ENCODE assay signal across 19 mouse cellular contexts in the genomic region with DNA sequence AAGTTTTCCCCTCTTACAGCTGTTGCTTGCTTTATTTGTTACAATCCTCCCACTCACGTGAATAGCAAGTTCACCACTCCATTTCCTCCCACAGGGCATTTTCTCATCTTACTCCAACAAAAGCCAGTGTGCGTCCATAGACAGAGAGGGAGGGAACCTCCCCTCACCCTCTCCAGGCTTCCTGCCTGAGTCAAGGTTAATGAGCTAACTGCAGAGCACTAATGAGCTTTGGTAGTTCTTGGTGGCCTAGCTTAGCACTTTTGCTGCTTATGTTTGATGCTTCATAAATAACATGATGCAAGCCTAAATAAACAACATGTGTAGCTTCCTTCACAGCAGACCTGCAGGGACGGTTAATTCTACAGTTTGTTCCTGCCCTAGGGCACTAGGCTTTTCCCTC.
DNase-seq lines count a peak whose midpoint lies in the region; ATAC-seq lines count a peak whose summit lies in the region.
"Had no signal": no experiment of that assay in that cellular context is flagged by ENCODE, and none has a peak within 500 bp of the region (broad histone marks: within the 10 kb centered on the region; RNA-seq: fewer than 3 reads in every experiment).

No protein-coding gene starts in this region.

- H3K9ac ChIP-seq in hindbrain, embryonic 16.5 days (ENCODE audit: low read depth, low read length), result no peak overlapping the region
- H3K9ac ChIP-seq in hindbrain, embryonic 13.5 days, result no peak overlapping the region
- no peak overlapping the region for H3K9ac ChIP-seq in neural tube, embryonic 15.5 days (replicated peaks)
- H3K9ac ChIP-seq in limb, embryonic 11.5 days (ENCODE audit: low read length), result no peak overlapping the region
- H3K9ac ChIP-seq: embryonic facial prominence, embryonic 13.5 days; forebrain, embryonic 13.5 days had no signal

- no peaks in the 10 kb centered on the region for H3K36me3 ChIP-seq in hindbrain, embryonic 16.5 days (ENCODE audit: control insufficient read depth, insufficient read depth, low read length)
- no peaks in the 10 kb centered on the region for H3K36me3 ChIP-seq in hindbrain, embryonic 13.5 days
- H3K36me3 ChIP-seq in neural tube, embryonic 15.5 days, result no peaks in the 10 kb centered on the region
- no peaks in the 10 kb centered on the region for H3K36me3 ChIP-seq in limb, embryonic 11.5 days (ENCODE audit: control insufficient read depth, insufficient read depth, low read length)
- H3K36me3 ChIP-seq: embryonic facial prominence, embryonic 13.5 days had no signal

- no peak overlapping the region for H3K27ac ChIP-seq in hindbrain, embryonic 16.5 days (ENCODE audit: low read depth, low read length)
- no peak overlapping the region for H3K27ac ChIP-seq in hindbrain, embryonic 13.5 days
- no peak overlapping the region for H3K27ac ChIP-seq in neural tube, embryonic 15.5 days (replicated peaks)
- 0 out of 2 replicates have a peak overlapping the region, but pooled peaks have one; percentile 43 for H3K27ac ChIP-seq in limb, embryonic 11.5 days (replicated peaks; ENCODE audit: low read depth, low read length)
- H3K27ac ChIP-seq: embryonic facial prominence, embryonic 13.5 days; forebrain, embryonic 13.5 days; macrophage had no signal

- WGBS in hindbrain, embryonic 16.5 days, result 51% methylated on average over 3 of the region's 3 CpGs
- 61% methylated on average over 3 of the region's 3 CpGs for WGBS in hindbrain, embryonic 13.5 days
- 46% methylated on average over 3 of the region's 3 CpGs for WGBS in neural tube, embryonic 15.5 days
- 15% methylated on average over 3 of the region's 3 CpGs for WGBS in limb, embryonic 11.5 days

- no peak overlapping the region for H3K4me3 ChIP-seq in hindbrain, embryonic 16.5 days (ENCODE audit: low read length)
- no peak overlapping the region for H3K4me3 ChIP-seq in hindbrain, embryonic 13.5 days
- no peak overlapping the region for H3K4me3 ChIP-seq in neural tube, embryonic 15.5 days (replicated peaks)
- H3K4me3 ChIP-seq in limb, embryonic 11.5 days (ENCODE audit: low read depth, low read length), result no peak overlapping the region
- H3K4me3 ChIP-seq: embryonic facial prominence, embryonic 13.5 days; forebrain, embryonic 13.5 days had no signal

- DNase-seq in neural tube, embryonic 10.5 days (ENCODE audit: extremely low spot score, low spot score), result no peak
- peak; percentile 46 for DNase-seq in limb, embryonic 11.5 days (ENCODE audit: low spot score)
- DNase-seq in layer of hippocampus, adult 9-10 months (ENCODE audit: low spot score), result no peak
- no peak for DNase-seq in cerebellum, postnatal 36 days
- DNase-seq: adrenal gland, postnatal 14 days; cerebellum, adult 9-10 months; heart, adult 11 months; right cerebral cortex, postnatal 25 days; spleen, adult 18-20 months had no signal

- H3K27me3 ChIP-seq in hindbrain, embryonic 16.5 days (replicated peaks; ENCODE audit: control insufficient read depth, insufficient read depth, low read length), result no peaks in the 10 kb centered on the region
- H3K27me3 ChIP-seq in hindbrain, embryonic 13.5 days, result no peaks in the 10 kb centered on the region
- no peaks in the 10 kb centered on the region for H3K27me3 ChIP-seq in neural tube, embryonic 15.5 days (replicated peaks)
- H3K27me3 ChIP-seq in limb, embryonic 11.5 days (ENCODE audit: control insufficient read depth, insufficient read depth, low read length), result no peaks in the 10 kb centered on the region
- H3K27me3 ChIP-seq: embryonic facial prominence, embryonic 13.5 days; forebrain, embryonic 13.5 days had no signal

- no peaks in the 10 kb centered on the region for H3K4me1 ChIP-seq in hindbrain, embryonic 16.5 days (ENCODE audit: control insufficient read depth, insufficient read depth, low read depth, low read length)
- H3K4me1 ChIP-seq in hindbrain, embryonic 13.5 days (replicated peaks), result no peaks in the 10 kb centered on the region
- no peaks in the 10 kb centered on the region for H3K4me1 ChIP-seq in neural tube, embryonic 15.5 days
- peaks cover 2% of the 10 kb centered on the region; the same call in 1 of the 2 replicates for H3K4me1 ChIP-seq in limb, embryonic 11.5 days (ENCODE audit: control insufficient read depth, insufficient read depth, low read length)

- H3K9me3 ChIP-seq in hindbrain, embryonic 16.5 days (ENCODE audit: control insufficient read depth, low read length), result no peaks in the 10 kb centered on the region
- H3K9me3 ChIP-seq in hindbrain, embryonic 13.5 days, result no peaks in the 10 kb centered on the region
- no peaks in the 10 kb centered on the region for H3K9me3 ChIP-seq in neural tube, embryonic 15.5 days (replicated peaks)
- no peaks in the 10 kb centered on the region for H3K9me3 ChIP-seq in limb, embryonic 11.5 days (ENCODE audit: control insufficient read depth, low read length)
- H3K9me3 ChIP-seq: embryonic facial prominence, embryonic 13.5 days; forebrain, embryonic 13.5 days had no signal

- peak; percentile 71; the same call in 1 of the 2 replicates for ATAC-seq in hindbrain, embryonic 16.5 days
- no peak for ATAC-seq in hindbrain, embryonic 13.5 days (ENCODE audit: low FRiP score)
- 0 out of 2 replicates have a peak, but pooled peaks have one; percentile 50 for ATAC-seq in neural tube, embryonic 15.5 days (ENCODE audit: low FRiP score)
- peak; percentile 83 for ATAC-seq in limb, embryonic 11.5 days (ENCODE audit: insufficient number of reproducible peaks, low FRiP score, low TSS enrichment, low read depth)
- ATAC-seq: CD4-positive, CD25-positive, alpha-beta regulatory T cell, adult 4 months; forebrain, embryonic 13.5 days; inflammation-experienced regulatory T-cells, adult 6 months; midbrain, embryonic 16.5 days had no signal

- no peak overlapping the region for H3K4me2 ChIP-seq in hindbrain, embryonic 16.5 days (ENCODE audit: low read length)
- no peak overlapping the region for H3K4me2 ChIP-seq in hindbrain, embryonic 13.5 days
- H3K4me2 ChIP-seq in neural tube, embryonic 15.5 days, result no peak overlapping the region
- H3K4me2 ChIP-seq in limb, embryonic 11.5 days (ENCODE audit: low read depth, severe bottlenecking), result no peak overlapping the region
- H3K4me2 ChIP-seq: embryonic facial prominence, embryonic 13.5 days; forebrain, embryonic 13.5 days; heart, embryonic 11.5 days had no signal
